Mouse (Mus musculus): Measurements from ENCODE around the gene Thap3. TPM values are rescaled to one million over a fixed set of nuclear protein-coding genes. Genes with fewer than 3 reads are reported as not detected.

The Thap3 gene
- total RNA-seq, 1 experiment from 2014 or later = 17.5 TPM

DNA sequence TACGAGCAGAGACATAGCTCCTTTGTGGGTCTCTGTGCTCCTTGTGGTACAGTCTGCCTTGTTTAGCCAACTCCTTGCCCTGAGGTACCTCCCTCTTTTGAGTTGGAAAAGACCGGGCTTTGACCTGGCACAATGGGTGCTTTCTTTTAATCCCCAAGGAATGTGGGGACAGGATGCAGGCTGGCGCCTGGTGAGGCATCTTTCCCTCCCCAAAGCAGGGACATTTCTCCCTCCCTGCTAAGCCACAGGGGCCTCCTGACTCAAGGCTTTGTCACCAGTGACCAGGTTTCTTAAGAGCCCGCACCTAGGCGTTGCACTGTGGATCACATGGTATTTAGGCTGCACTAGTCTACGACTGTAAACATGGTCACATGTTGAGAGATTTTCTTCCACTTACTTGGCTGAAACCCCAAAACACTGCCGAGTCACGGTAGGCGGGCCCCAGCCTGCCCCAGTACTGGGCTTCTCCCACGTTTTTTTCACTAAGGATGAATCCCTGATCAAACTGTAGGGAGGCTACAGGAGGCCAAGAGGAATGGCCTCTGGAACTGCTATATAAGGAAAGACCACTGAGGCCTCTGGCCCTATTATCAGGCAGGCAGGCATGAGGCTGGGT lies 21.4 kb upstream of the Thap3 start:
- no peak for ATAC-seq (ENCODE audit: extremely low read depth, insufficient number of reproducible peaks, low FRiP score, poor library complexity, severe bottlenecking)

DNA sequence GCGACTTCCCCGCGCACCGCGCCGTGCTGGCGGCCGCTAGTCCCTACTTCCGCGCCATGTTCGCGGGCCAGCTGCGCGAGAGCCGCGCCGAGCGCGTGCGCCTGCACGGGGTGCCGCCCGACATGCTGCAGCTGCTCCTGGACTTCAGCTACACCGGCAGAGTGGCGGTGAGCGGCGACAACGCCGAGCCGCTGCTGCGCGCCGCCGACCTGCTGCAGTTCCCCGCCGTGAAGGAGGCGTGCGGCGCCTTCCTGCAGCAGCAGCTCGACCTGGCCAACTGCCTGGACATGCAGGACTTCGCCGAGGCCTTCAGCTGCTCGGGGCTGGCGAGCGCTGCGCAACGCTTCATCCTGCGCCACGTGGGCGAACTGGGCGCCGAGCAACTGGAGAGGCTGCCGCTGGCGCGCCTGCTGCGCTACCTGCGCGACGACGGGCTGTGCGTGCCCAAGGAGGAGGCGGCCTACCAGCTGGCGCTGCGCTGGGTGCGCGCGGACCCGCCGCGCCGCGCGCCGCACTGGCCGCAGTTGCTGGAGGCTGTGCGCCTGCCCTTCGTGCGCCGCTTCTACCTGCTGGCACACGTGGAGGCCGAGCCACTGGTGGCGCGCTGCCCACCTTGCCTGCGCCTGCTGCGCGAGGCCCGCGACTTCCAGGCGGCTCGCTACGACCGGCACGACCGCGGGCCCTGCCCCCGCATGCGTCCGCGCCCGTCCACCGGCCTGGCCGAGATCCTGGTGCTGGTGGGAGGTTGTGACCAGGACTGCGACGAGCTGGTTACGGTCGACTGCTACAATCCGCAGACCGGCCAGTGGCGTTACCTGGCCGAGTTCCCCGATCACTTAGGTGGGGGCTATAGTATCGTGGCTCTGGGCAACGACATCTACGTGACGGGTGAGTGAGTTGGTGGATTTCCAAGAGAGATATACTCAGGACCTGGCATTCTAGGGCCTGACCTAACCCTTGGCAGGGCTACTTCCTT lies 20.6 kb upstream of the Thap3 start:
- no peak for ATAC-seq (ENCODE audit: extremely low read depth, insufficient number of reproducible peaks, low FRiP score, poor library complexity, severe bottlenecking)

DNA sequence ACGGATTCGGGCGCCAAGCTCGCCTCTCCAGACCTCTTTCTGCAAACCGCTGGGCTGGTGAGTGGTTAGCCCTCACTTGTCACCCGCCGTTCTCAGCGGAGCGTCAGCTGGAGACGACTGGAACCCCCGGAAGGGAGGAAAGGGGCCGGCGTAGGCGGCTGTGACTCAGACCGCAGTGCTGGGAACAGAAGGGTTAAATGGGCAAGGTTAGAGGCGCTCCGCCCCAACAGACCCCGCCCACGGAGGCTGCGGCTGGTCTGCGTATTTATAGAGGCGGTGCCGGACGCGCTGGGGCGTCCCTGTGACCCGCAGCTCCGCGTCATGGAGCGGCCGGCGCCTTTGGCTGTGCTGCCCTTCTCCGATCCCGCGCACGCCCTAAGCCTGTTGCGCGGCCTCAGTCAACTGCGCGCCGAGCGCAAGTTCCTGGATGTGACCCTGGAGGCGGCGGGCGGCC lies 19.9 kb upstream of the Thap3 start, which contains the start of gene Klhl21:
TSS of gene Klhl21 (plus strand) at position 182 of the 454 bp plus-strand sequence.
- ATAC-seq (ENCODE audit: extremely low read depth, insufficient number of reproducible peaks, low FRiP score, poor library complexity, severe bottlenecking) = peak; percentile 91

DNA sequence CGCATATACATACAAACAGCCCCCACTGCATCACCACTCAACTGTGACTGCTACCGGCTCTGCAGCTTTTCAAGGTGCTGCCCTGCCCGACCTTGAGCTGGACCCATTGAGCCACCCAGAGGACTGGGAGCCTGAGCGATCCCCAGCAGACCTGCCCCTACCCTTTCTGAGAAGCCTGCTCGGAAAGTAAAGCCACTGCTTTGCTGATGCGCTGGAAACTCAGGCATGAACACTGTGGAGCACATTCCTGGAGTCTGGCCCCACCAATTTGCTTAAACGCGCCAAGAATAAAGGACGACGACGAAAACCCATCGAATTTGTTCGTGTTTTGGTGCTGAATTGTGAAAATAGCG lies 19.3 kb upstream of the Thap3 start:
- ATAC-seq (ENCODE audit: extremely low read depth, insufficient number of reproducible peaks, low FRiP score, poor library complexity, severe bottlenecking) = no peak

DNA sequence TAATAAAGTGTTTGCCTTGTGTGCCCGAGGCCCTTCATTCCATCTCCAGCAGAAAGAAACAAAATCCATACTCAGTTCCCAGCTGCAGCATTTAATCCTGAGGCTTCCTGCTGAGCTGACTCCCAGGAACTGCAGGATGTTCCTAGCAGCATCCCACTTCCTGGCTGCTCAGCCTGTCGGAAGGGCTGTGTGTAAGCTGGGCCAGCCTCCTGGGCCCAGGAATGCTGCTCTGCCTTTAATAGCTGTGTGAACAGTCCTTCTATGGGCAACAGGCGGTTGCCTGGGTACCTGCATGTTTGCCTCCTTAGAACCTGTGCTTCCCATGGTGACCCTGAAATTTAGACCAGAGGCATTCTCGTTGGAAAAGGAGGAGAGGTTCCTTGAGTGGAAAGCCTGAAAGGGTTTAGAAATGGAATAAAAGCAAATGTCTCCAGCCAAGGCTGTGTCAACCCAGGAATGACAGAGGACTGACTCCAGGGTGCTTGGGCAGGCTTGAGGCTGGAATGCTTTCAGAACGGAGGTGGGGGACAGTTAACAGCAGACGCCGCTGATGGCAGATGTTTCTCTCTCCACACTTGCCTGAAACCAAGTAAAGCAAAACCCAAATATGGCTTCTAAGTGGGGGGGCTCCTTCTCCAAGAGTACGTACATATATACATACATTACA lies 18.8 kb upstream of the Thap3 start:
- ATAC-seq (ENCODE audit: extremely low read depth, insufficient number of reproducible peaks, low FRiP score, poor library complexity, severe bottlenecking) = no peak

DNA sequence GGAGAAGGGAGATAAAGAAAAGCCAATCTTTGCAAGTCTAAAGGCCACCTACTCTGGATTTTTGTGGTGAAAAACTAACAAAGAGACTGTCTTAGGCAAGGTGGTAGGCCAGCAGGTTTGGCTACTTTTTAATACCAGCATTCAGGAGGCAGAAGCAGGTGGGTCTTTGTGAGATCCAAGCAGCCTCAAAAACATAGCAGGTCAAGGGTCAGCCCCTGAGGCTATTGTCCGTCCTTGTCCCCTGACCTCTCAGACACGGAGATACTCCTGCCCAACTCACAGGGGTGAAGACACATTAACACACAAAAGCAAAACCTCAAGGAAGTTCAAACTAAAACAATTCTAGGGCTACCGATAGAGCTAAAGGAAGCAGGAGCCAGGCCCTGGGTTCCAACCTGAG lies 18.0 kb upstream of the Thap3 start:
- ATAC-seq (ENCODE audit: extremely low read depth, insufficient number of reproducible peaks, low FRiP score, poor library complexity, severe bottlenecking) = no peak

DNA sequence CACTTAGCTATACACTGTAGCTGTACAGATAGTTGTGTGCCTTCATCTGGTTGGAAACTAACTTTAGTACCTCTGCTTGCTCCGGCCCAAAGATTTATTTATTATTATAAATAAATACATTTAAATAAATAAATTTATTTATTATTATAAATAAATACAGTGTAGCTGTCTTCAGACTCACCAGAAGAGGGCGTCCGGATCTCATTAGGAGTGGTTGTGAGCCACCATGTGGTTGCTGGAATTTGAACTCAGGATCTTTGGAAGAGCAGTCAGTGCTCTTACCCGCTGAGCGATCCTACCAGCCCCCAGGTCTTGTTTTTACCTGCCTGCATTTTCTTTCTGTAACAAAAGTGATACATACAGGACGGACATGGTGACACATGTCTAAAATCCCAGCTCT lies 17.3 kb upstream of the Thap3 start:
- no peak for ATAC-seq (ENCODE audit: extremely low read depth, insufficient number of reproducible peaks, low FRiP score, poor library complexity, severe bottlenecking)

DNA sequence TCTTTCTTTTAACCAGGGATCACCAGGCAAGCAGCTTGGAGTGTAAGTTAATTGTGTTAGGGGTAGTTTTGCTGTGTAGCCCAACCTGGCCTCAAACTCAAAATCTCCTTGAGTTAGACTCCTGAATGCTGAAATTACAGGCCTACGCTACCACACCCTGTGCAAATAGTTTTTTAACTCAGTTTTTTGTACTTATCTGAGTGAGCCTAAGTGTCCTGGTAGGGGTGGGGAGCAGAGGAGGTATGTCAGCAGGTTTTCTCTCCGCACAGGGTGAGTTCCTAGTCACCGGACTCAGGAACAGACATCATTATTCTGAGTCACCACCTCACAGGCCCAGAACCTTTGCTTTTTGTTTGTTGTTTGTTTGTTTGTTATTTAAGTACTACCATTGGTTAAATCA lies 13.3 kb upstream of the Thap3 start:
- ATAC-seq (ENCODE audit: extremely low read depth, insufficient number of reproducible peaks, low FRiP score, poor library complexity, severe bottlenecking) = no peak

DNA sequence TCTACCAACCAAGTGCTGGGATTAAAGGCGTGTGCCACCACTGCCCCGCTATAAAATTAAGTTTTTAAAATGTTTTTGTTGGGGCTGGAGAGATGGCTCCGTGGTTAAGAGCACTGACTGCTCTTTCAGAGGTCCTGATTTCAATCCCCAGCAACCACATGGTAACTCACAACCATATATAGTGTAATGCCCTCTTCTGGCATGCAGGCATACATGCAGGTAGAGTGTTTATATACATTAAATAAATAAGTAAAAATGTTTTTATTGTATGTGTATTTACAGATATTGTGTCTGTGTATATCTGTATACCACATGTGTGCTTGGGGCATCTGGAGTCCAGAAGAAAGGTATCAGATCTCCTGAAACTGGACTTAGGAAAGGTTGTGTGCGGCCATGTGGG lies 12.5 kb upstream of the Thap3 start:
- no peak for ATAC-seq (ENCODE audit: extremely low read depth, insufficient number of reproducible peaks, low FRiP score, poor library complexity, severe bottlenecking)

DNA sequence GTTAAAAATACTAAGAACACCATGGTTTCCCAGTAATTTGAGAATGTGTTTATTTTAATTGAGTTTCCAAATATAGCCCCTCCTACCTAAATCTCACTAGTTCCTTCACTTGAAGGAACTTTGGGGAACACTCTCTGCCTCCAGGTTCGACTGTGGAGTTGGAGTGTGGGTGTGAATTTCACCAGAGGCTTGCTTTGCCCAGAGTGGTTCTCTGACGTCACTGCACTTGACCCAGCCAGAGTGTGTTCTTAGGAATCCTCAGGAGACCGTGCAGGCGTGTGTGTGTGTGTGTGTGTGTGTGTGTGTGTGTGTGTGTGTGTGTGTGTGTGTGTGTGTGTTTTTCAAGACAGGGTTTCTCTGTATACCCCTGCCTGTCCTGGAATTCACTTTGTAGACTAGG lies 12.1 kb upstream of the Thap3 start:
- no peak for ATAC-seq (ENCODE audit: extremely low read depth, insufficient number of reproducible peaks, low FRiP score, poor library complexity, severe bottlenecking)

DNA sequence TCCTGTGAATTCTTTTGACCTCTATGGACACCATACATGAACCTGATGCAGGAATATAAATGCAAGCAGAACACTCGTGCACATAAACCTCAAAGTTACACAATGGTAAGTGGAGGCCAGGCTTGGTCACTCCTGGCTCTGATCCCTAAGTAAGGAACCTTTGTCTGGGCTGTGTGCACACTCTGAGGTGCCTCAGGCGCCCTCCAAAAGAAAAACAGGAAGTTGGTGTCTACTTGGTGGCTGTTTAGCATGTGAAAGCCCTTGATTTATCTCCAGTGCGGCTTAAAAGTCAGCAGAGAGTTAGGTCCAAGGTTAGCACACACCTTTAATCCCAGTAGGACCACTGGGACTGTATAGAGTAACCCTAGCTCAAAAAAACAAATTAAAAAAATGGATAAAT lies 10.7 kb upstream of the Thap3 start:
- no peak for ATAC-seq (ENCODE audit: extremely low read depth, insufficient number of reproducible peaks, low FRiP score, poor library complexity, severe bottlenecking)

DNA sequence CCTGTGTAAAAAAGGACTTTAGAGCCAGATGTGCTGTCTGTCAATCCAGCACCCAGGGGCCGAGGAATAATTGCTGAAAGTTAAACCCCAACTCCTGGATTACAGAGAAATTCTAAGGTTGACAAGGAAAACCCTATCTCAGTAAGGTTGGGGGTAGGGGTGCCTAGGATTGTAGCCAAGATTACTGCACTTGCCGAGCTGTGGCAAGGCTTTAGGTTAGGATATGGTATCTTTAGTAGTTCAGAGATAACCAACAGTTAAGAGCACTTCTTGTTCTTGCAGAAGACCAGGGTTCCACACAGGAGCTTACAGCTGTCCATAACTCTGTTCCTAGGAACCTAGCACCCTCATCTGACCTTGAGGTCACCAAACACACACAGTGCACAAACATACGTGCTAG lies 8.9 kb upstream of the Thap3 start:
- no peak for ATAC-seq (ENCODE audit: extremely low read depth, insufficient number of reproducible peaks, low FRiP score, poor library complexity, severe bottlenecking)

DNA sequence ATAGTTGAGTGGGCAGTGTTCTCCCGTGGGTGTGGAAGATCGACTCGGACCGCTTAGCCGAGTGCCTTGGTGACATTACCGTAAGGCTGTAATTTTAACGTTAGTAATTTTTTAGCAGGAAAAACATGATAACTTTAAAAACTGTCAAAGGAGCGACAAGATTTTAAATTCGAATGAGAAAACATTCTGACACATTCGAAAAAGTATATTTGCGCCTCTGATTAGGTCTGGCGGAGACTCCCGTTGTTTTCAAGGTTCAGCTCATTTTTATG lies 8.1 kb upstream of the Thap3 start:
- no peak for ATAC-seq (ENCODE audit: extremely low read depth, insufficient number of reproducible peaks, low FRiP score, poor library complexity, severe bottlenecking)

DNA sequence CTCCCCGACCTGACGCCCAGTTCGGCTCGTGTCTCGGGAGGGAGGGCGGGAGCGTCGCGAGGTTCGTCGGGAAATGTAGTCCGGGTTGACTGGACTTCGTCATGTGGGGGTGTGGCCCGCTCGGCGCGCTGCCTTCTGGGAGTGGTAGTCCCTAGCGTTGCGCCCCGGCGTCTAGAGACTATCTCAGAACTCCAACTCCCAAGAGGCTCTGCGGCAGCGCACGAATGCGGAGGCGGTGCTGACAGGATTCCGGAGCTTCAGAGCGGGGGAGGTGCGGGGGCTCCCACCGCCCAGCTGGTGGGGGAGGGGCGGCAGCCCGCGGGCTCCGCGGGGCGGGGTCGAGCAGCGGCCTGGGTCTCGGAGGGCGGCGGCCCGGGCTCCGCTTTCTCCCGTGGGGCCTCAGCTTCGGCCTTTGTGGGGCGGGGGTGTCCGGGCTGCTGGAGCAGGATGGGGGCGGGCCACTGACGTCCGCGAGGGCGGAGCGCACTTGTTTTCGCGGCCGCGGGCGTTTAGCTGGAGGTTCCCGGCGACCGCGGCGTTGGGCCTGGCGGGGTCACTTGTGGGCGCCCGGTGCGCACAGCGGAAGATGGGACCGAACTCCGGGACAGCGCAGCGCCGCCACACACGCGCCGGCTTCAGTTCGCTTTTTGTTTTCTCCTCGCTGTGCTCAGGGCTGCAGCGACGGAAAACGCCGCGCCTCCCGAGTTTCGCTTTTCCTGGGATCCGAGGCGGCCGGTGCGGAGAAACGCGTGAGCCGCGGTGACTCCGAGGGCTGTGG lies 7.6 kb upstream of the Thap3 start, which contains the start of gene Phf13:
TSS of gene Phf13 (minus strand) at position 86 of the 778 bp plus-strand sequence.
- ATAC-seq (ENCODE audit: extremely low read depth, insufficient number of reproducible peaks, low FRiP score, poor library complexity, severe bottlenecking) = peak; percentile 97

DNA sequence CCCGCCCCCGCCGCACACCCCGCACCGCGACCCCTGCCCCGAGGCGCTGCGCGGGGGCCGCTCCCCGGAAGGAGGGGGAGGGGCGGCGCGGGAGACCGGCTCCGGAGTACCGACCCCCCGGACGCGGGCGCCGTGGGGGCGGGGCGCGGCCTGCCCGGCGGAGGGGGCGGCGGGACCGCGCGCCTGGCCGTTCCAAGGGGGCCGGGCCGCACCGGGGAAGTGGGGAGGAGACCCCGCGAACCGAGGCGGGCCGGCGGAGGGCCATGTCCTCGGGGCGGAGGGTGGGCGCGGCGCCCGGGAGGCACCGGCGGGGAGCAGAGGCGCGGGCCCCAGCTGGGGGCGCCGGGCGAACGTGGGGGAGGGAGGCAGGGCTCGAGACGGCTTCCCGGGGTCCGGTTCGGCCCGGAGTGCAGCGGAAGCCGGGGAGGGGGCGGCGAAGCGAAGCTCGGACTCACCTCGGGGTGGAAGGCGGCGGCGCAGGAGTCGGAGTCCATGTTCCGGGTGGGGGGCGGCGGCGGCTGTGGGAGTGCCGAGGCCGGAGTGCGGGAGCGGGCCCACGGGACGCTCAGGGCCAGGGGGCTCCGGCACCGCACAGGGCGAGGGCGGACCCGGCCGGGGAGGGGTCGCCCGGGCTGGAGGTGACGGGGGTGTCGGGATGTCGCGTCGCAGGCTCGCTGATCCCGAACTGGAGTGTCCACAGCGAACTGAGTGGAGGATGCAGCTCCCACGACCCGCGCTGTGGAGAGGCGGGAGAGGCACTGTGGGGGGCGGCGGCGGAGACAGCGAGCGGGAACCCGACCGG lies 6.8 kb upstream of the Thap3 start:
- ATAC-seq (ENCODE audit: extremely low read depth, insufficient number of reproducible peaks, low FRiP score, poor library complexity, severe bottlenecking) = no peak

DNA sequence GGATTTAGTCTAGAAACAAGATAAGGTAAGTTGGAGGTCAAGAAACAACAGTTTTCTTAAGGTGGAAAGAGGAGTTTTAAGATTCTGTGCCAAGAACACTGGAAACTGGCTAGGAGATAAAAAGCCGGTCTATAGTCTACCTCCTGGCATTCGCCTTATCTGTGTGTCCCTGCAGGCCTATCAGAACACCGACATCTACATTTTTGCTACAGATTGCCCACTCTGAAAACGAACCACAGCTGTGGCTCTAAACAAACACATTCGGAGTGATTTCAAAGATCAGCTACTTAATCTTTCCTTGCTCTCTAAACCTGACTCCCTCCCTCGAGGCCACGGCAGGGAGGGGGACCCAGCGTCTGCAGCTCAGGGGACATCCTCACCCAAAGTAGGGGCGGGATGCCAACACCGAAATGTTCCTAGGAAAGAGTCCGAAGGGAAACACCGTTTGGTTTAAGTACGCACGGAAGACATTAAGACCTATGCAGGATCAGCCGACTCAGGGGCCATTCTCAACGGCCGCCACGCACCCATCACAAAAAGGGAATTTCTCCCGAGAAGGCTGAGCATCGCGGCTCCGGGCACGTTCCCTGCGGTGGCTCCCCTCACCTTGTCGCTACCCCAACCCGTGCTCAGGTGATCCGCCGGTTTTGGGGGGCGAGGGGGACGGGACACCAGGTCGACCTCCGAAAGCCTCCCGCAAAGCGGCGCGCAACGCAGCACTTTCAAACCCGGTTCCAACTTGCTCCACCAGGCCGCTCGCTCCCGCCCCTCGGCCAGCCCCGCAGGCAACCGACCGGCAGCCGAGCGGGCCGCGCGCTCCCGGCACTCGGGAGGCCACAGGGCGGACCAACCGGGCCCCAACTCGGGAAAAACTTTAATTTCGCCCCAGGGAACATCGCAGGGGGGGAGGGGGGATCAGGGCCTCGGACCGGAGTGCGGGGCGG lies 5.7 kb upstream of the Thap3 start:
- ATAC-seq (ENCODE audit: extremely low read depth, insufficient number of reproducible peaks, low FRiP score, poor library complexity, severe bottlenecking) = no peak

DNA sequence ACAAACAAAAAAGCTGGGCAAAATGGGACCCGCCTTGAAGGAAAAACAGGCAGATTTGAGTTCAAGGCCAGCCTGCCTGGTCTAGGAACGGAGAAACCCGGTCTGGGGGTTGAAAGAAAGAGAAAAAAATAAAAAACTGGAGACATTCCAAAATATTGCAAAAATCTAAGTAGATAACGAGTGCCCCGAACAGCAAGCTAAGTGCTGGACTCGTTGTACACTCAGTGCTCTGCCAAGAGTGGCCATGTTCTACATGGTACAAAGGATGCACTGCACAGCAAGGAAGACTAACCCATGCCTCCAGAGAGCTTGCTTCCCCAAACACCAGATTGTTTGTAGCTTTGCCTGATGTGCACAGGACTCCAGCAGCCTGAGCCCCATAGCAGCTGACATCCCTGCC lies 4.2 kb upstream of the Thap3 start:
- ATAC-seq (ENCODE audit: extremely low read depth, insufficient number of reproducible peaks, low FRiP score, poor library complexity, severe bottlenecking) = no peak
